Mouse (Mus musculus) hindbrain, postnatal 0 days (tissue): ENCODE data around the gene Aars2. TPM values are rescaled to one million over a fixed set of nuclear protein-coding genes. Genes with fewer than 3 reads are reported as not detected.

Experiments used
- ATAC-seq: fragments of 200-750 bp; cut with Nextera tagmentation; 2 replicates; pipeline ENCODE4 v1.8.0; 2017; ENCODE audit warnings: mild to moderate bottlenecking, moderate TSS enrichment, moderate library complexity
- DNase-seq: peaks from one replicate; pipeline ENCODE4 v3.0.0-alpha.2; 2015; ENCODE audit warnings: low spot score
- H3K27ac ChIP-seq: fragments of 300-500 bp; sonication (generic); 2 replicates; pipeline ENCODE4 v1.5.1; 2014; ENCODE audit warnings: mild to moderate bottlenecking
- H3K27me3 ChIP-seq: fragments of 300-500 bp; sonication (generic); 2 replicates; pipeline ENCODE4 v1.6.1; 2014; ENCODE audit warnings: low read length, mixed read lengths; ENCODE audit not compliant: insufficient read depth
- H3K36me3 ChIP-seq: fragments of 300-500 bp; sonication (generic); 2 replicates; pipeline ENCODE4 v1.6.1; 2014; ENCODE audit warnings: low read length, mixed read lengths; ENCODE audit not compliant: insufficient read depth
- H3K4me1 ChIP-seq: fragments of 300-500 bp; sonication (generic); 2 replicates; pipeline ENCODE4 v1.6.1; 2014; ENCODE audit warnings: antibody characterized with exemption, low read length, mixed read lengths; ENCODE audit not compliant: insufficient read depth
- H3K4me2 ChIP-seq: fragments of 300-500 bp; sonication (generic); 2 replicates; pipeline ENCODE4 v1.6.1; 2014; ENCODE audit warnings: low read depth, mild to moderate bottlenecking, low read length, moderate library complexity, mixed read lengths
- H3K4me3 ChIP-seq: fragments of 300-500 bp; sonication (generic); 2 replicates; pipeline ENCODE4 v1.5.1; 2014; ENCODE audit warnings: low read length
- H3K9ac ChIP-seq: fragments of 300-500 bp; sonication (generic); replicated peaks from 2 replicates; pipeline ENCODE4 v1.6.1; 2014; ENCODE audit warnings: mild to moderate bottlenecking, low read length, moderate library complexity, mixed read lengths
- H3K9me3 ChIP-seq: fragments of 300-500 bp; sonication (generic); 2 replicates; pipeline ENCODE4 v1.6.1; 2016; ENCODE audit warnings: low read length, mixed read lengths
- CTCF ChIP-seq: IDR thresholded peaks from 2 replicates; pipeline ENCODE4 v1.5.1; 2016; ENCODE audit warnings: antibody characterized with exemption, control low read depth, low read depth
- WGBS: fragments of 180-500 bp; shearing (Covaris S2); extraction: QIAGEN DNeasy Blood & Tissue Kit; methylation state at CpG from one replicate; pipeline ENCODE4 v1.1.7; 2014; 5-methylcytosine and 5-hydroxymethylcytosine counted together
- polyA plus RNA-seq: library from polyadenylated mRNA; unstranded; fragments of >200 nt; fragmentation: Nextera tagmentation; extraction: Ambion mirVana; gene quantifications from 2 replicates; pipeline ENCODE4 v1.2.1, GENCODE M21; 2015
- total RNA-seq: library from RNA; depleted of rRNA; stranded (reverse); fragments of >200 nt; gene quantifications from 2 replicates; pipeline ENCODE4 v1.2.3, GENCODE M21; 2014; rRNA removed

Gene Aars2
- total RNA-seq = 28.5 and 34.5 TPM in 2 replicates
- polyA plus RNA-seq = 14.2 and 15.7 TPM in 2 replicates

DNA sequence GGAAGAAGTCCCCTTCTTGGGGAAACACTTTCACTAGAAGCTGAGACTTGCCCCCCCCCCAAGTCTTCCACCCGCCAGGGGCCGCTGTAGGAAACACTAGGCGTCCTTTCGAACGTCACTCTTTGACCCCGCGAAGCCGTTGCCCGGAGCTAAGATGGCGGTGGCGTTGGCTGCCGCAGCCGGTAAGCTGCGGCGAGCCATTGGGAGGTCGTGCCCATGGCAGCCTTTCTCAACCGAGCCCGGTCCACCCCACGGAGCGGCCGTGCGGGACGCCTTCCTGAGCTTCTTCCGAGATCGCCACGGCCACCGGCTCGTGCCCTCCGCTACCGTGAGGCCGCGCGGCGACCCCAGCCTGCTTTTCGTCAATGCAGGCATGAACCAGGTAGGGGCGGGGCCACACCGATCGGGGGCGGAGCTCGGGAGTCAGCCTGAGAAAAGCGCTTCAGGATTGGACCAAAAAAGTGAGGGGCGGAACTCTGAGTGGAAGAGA, at the start of gene Aars2:
Gene Aars2 (plus strand): TSS at position 142 of the 490 bp plus-strand sequence.
- Histone ChIP-seq H3K27ac (peak within 1 kb of the TSS; percentile 93), H3K4me2 (peak within 1 kb of the TSS; percentile 56), H3K27me3 (no peaks in the 10 kb centered on the region), H3K36me3 (peaks cover 5% of the 10 kb centered on the region; the same call in 1 of the 2 replicates), H3K4me3 (peak within 1 kb of the TSS; percentile 84), H3K4me1 (peaks cover 4% of the 10 kb centered on the region; the same call in 1 of the 2 replicates), H3K9me3 (no peaks in the 10 kb centered on the region), H3K9ac (peak within 1 kb of the TSS; percentile 81)
- ATAC-seq (peak; percentile 96), DNase-seq (peak; percentile 97)
- under 1% methylated on average over 42 of the region's 42 CpGs for WGBS
- peak; percentile 92 for TF ChIP-seq CTCF

DNA sequence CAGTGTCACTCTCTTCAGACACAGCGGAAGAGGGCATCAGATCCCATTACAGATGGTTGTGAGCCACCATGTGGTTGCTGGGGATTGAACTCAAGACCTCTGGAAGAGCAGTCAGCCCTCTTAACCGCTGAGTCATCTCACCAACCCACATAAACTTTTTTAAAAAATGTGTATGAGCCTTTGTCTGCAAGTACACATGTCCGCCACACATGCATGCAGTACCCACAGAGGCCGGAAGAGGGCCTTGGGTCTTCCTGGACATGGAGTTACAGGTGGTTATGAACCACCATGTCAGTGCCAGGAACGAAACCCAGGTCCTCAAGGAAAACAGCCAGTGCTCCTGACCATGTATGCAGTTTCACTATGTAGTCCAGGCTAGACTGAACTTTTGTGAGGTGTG, 49.2 kb upstream of the Aars2 start:
- Histone ChIP-seq H3K9me3 (no peaks in the 10 kb centered on the region), H3K4me2 (no peak overlapping the region), H3K27ac (no peak overlapping the region), H3K4me3 (no peak overlapping the region), H3K36me3 (no peaks in the 10 kb centered on the region), H3K9ac (no peak overlapping the region), H3K27me3 (no peaks in the 10 kb centered on the region), H3K4me1 (no peaks in the 10 kb centered on the region)
- WGBS = 97% methylated on average over 5 of the region's 5 CpGs
- no peak for ATAC-seq
- TF ChIP-seq CTCF = peak; percentile 20; the same call in 1 of the 2 replicates
- DNase-seq = no peak

DNA sequence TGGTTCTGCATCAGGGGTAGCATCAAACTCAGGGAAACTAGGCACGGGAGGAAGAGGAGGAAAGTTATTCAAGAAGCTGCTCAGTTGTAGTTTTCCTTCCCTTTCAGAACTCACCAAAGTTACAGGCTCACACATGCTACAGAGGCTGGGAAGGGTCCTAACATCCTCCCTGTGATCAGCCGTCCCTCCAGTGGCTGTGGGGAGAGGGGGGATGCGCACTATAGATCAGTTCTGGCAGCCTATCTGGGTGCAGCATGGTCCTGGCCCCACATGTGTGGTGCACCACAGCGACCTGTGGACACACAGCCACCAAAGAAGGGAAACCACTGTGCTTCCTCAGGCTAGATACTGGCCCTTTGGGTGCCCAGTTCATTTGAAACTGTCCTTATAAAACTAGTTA, 48.1 kb upstream of the Aars2 start:
- DNase-seq (no peak), ATAC-seq (no peak)
- H3K9me3 ChIP-seq = no peaks in the 10 kb centered on the region
- no peak overlapping the region for H3K4me3 ChIP-seq
- H3K4me2 ChIP-seq = no peak overlapping the region
- no peaks in the 10 kb centered on the region for H3K4me1 ChIP-seq
- no peak for TF ChIP-seq CTCF
- no peaks in the 10 kb centered on the region for H3K36me3 ChIP-seq
- no peak overlapping the region for H3K9ac ChIP-seq
- no peak overlapping the region for H3K27ac ChIP-seq
- WGBS = 83% methylated on average over 4 of the region's 4 CpGs
- no peaks in the 10 kb centered on the region for H3K27me3 ChIP-seq

DNA sequence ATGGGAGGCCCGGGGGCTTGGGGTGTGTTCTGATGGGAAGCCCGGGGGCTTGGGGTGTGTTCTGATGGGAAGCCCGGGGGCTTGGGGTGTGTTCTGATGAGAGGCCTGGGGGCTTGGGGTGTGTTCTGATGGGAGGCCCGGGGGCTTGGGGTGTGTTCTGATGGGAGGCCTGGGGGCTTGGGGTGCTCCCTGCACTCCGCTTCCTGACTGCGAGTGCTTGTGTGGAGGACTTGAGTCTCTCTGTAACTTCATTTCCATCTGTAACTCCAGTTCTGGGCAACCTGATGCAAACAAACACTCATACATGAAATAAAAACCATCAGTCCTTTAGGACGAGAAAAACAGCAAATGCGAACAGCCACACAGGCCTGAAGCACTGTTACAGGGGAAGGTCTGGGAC, 47.6 kb upstream of the Aars2 start:
- no peaks in the 10 kb centered on the region for H3K4me1 ChIP-seq
- 93% methylated on average over 8 of the region's 8 CpGs for whole genome bisulfite sequencing

DNA sequence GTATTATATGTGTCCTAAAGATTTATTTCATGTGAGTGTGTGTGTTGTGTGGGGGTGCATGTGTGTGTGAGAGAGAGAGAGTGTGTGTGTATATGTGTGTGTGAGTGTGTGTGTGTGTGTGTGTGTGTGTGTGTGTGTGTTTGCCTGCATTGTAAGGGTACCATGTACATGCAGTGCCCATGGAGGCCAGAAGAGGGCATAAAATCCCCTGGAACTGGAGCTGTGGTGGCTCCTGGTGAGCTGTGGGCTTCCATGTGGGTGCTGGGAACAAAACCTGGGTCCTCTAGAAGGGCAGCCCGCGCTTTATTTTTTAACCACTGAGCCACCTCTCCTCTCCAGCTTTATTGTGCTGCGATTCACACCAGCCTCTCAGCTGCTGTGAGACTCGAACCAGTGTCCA, 44.1 kb upstream of the Aars2 start:
- no peaks in the 10 kb centered on the region for H3K4me1 ChIP-seq
- no peak for TF ChIP-seq CTCF
- no peaks in the 10 kb centered on the region for H3K27me3 ChIP-seq
- H3K4me3 ChIP-seq = no peak overlapping the region
- no peak overlapping the region for H3K4me2 ChIP-seq
- no peaks in the 10 kb centered on the region for H3K9me3 ChIP-seq
- H3K36me3 ChIP-seq = no peaks in the 10 kb centered on the region
- H3K27ac ChIP-seq = no peak overlapping the region
- ATAC-seq (no peak), DNase-seq (no peak)
- H3K9ac ChIP-seq = no peak overlapping the region
- WGBS = 95% methylated on average over 4 of the region's 4 CpGs

More for the DNA sequence above, 47.6 kb upstream of the Aars2 start:
- no peak overlapping the region for H3K9ac ChIP-seq
- H3K4me2 ChIP-seq = no peak overlapping the region
- no peak overlapping the region for H3K4me3 ChIP-seq
- no peak overlapping the region for H3K27ac ChIP-seq
- no peak for ATAC-seq
- no peaks in the 10 kb centered on the region for H3K27me3 ChIP-seq
- no peak for TF ChIP-seq CTCF
- no peaks in the 10 kb centered on the region for H3K36me3 ChIP-seq
- no peak for DNase-seq
- no peaks in the 10 kb centered on the region for H3K9me3 ChIP-seq

DNA sequence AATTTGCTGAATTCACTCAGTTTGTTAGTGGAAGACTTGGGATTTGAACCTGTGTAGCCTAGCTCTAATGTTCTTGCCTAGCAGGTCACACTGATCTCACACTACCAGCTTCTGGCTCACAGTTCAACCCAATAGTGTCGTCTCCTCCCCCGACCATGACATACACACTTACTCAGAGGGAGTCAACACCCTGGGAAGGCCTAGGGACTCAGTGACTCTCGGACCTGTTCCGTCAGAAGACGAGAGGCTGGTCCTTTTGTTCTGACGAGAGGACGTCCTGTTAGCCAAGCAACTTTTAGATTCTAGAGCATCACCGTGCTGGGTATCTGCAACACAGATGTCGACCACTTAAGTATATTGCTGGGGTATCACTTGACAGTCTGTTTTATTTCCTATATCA, 42.4 kb upstream of the Aars2 start:
- H3K4me1 ChIP-seq = no peaks in the 10 kb centered on the region
- H3K36me3 ChIP-seq = no peaks in the 10 kb centered on the region
- ATAC-seq (no peak), DNase-seq (no peak)
- no peaks in the 10 kb centered on the region for H3K27me3 ChIP-seq
- WGBS = 84% methylated on average over 9 of the region's 9 CpGs
- TF ChIP-seq CTCF = no peak
- no peaks in the 10 kb centered on the region for H3K9me3 ChIP-seq
- H3K9ac ChIP-seq = no peak overlapping the region
- H3K4me3 ChIP-seq = no peak overlapping the region
- no peak overlapping the region for H3K4me2 ChIP-seq
- H3K27ac ChIP-seq = no peak overlapping the region

DNA sequence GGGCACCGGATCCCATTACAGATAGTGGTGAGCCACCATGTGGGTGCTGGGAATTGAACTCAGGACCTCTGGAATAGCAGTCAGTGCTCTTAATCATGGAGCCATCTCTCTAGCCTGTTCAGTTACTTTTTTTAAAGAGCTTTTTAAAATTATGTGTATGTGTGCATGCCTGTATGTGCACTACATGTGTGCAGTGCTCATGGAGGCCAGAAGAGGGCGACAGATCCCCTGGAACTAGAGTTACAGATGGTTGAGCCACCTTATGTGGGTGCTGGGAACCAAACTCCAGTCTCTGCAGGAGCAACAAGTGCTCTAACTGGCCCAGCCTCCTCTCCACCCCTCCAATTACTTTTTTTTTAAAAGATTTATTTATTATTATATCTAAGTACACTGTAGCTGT, 39.9 kb upstream of the Aars2 start:
- Histone ChIP-seq H3K27ac (no peak overlapping the region), H3K9me3 (no peaks in the 10 kb centered on the region), H3K27me3 (no peaks in the 10 kb centered on the region), H3K9ac (no peak overlapping the region), H3K4me1 (no peaks in the 10 kb centered on the region), H3K4me2 (no peak overlapping the region), H3K4me3 (no peak overlapping the region), H3K36me3 (no peaks in the 10 kb centered on the region)
- WGBS = 55% methylated on average over 2 of the region's 2 CpGs
- ATAC-seq (no peak), DNase-seq (no peak)
- peak; percentile 19 for TF ChIP-seq CTCF
